Mouse (Mus musculus): ENCODE data around the gene Tube1. TPM values are rescaled to one million over a fixed set of nuclear protein-coding genes. Genes with fewer than 3 reads are reported as not detected.

Gene Tube1
- polyA plus RNA-seq, 1 experiment from 2014 or later = 24.9 TPM

DNA sequence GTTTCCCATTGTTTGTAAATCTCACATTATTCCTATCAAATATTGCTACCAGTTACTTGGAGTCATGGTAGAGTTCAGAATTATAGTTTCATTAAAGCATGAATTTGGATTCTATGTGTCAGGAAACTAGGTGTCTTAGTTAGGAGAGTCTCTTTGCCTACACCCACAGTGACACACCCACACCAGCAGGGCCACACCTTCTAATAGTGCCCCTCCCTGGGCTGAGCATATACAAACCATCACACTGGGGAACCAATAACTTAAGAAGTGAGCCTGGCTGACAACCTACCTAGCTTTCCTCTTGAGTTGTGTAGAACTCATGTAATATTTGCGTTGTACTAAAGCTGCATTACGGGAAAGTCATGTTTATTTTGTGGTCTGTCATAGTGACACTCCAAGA, 7.6 kb downstream of the Tube1 start:
- Histone ChIP-seq H3K4me1 (peaks cover 5% of the 10 kb centered on the region; the same call in 1 of the 2 replicates), H3K36me3 (peaks cover 94% of the 10 kb centered on the region), H3K27me3 (ENCODE audit: low read depth, poor library complexity, severe bottlenecking) (no peaks in the 10 kb centered on the region), H3K9me3 (replicated peaks) (no peaks in the 10 kb centered on the region), H3K27ac (replicated peaks) (no peak overlapping the region), H3K4me3 (no peak overlapping the region)
- no peak for DNase-seq (ENCODE audit: low spot score)
- 98% methylated on average over 2 of the region's 2 CpGs for WGBS

DNA sequence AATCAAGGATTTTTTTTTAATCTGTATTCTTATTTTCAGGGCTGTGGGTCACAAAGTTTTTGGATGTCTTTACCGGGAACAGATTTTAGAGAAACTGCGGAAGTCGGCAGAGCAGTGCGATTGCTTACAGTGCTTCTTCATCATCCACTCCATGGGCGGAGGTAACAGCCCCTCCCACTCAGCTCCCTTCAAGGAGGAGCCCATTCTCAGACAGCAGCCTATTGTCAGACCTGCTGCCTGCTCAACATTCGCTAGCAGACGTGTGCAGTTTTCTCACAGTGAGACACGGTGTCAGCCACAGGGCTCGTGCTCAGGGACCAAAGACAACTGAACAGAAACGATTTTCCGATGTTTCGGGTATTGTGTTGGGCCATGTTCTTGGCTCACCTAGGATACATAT, 8.4 kb downstream of the Tube1 start:
- DNase-seq (ENCODE audit: low spot score) = no peak
- Histone ChIP-seq H3K4me1 (no peaks in the 10 kb centered on the region), H3K36me3 (peaks cover 97% of the 10 kb centered on the region), H3K4me3 (no peak overlapping the region), H3K27ac (replicated peaks) (no peak overlapping the region), H3K9me3 (replicated peaks) (no peaks in the 10 kb centered on the region), H3K27me3 (ENCODE audit: low read depth, poor library complexity, severe bottlenecking) (no peaks in the 10 kb centered on the region)
- WGBS = 90% methylated on average over 12 of the region's 12 CpGs

DNA sequence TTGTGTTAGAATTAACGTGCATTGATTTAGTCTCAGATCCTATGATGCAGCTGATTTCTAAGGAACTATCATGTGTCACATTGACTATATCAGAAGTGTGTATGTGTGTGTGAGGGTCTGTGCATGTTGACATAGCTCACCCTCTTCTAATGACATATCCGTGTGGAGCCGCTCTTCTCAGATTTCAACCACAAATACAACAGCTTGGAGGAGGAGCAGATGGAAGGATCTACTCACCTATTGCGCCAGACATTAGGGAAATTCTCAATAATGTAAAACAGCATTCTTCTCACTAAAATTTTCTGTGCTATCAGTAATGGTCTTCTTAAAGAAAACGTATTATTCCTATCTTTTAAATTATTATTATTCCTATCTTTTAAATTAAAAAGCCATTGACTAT, 22.9 kb downstream of the Tube1 start:
- Histone ChIP-seq H3K4me3 (no peak overlapping the region), H3K4me1 (no peaks in the 10 kb centered on the region), H3K36me3 (peaks cover 9% of the 10 kb centered on the region; the same call in 1 of the 2 replicates), H3K9me3 (replicated peaks) (no peaks in the 10 kb centered on the region), H3K27ac (replicated peaks) (no peak overlapping the region), H3K27me3 (ENCODE audit: low read depth, poor library complexity, severe bottlenecking) (no peaks in the 10 kb centered on the region)
- WGBS = 93% methylated on average over 5 of the region's 5 CpGs
- no peak for DNase-seq (ENCODE audit: low spot score)

DNA sequence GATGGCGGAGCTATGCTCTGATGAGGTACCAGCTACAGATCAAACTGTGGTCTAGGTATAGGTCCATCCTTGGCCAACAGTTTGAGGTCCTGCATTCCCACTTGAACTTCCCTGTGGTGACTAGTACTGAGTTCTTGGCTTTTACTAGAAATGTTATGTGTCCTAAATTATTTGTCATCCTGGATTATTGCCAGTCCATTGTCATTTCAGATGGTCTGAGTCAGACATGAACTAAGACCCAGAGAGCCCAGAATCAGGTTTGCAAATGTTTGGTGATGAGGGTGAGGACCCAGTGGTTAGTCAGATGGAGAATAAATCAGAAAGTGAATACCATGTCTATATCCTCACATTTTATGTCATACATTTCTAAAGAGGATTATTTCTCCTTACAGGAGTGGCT, 23.5 kb downstream of the Tube1 start:
- no peaks in the 10 kb centered on the region for H3K27me3 ChIP-seq (ENCODE audit: low read depth, poor library complexity, severe bottlenecking)
- WGBS = 93% methylated on average over 1 of the region's 1 CpGs
- no peak overlapping the region for H3K4me3 ChIP-seq
- peaks cover 7% of the 10 kb centered on the region; the same call in 1 of the 2 replicates for H3K36me3 ChIP-seq
- no peak for DNase-seq (ENCODE audit: low spot score)
- H3K27ac ChIP-seq (replicated peaks) = no peak overlapping the region
- no peaks in the 10 kb centered on the region for H3K9me3 ChIP-seq (replicated peaks)
- H3K4me1 ChIP-seq = no peaks in the 10 kb centered on the region

DNA sequence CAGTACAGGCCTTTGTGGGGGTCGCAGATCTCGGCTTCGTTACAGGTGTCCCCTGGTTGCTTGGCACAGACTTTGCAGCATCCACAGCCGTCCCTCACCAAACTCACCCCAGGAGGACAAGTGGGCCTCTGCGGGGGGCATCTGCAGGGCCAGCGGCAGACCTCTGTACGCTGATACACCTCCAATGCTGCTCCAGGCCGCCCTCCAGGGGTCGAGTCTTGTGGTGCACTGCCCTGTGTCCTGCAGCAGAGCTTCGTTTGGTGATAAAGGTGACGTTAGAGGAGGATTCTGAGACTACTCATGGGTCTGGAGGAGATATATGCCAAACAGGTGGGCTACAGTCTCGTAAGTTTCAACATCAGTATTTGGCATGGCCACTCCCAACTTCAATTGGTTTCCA, 24.5 kb downstream of the Tube1 start:
- Histone ChIP-seq H3K27ac (replicated peaks) (no peak overlapping the region), H3K9me3 (replicated peaks) (no peaks in the 10 kb centered on the region), H3K36me3 (peaks cover 7% of the 10 kb centered on the region; the same call in 1 of the 2 replicates), H3K4me1 (peaks cover 6% of the 10 kb centered on the region; the same call in 1 of the 2 replicates), H3K4me3 (no peak overlapping the region), H3K27me3 (ENCODE audit: low read depth, poor library complexity, severe bottlenecking) (no peaks in the 10 kb centered on the region)
- WGBS = 54% methylated on average over 12 of the region's 12 CpGs
- no peak for DNase-seq (ENCODE audit: low spot score)

DNA sequence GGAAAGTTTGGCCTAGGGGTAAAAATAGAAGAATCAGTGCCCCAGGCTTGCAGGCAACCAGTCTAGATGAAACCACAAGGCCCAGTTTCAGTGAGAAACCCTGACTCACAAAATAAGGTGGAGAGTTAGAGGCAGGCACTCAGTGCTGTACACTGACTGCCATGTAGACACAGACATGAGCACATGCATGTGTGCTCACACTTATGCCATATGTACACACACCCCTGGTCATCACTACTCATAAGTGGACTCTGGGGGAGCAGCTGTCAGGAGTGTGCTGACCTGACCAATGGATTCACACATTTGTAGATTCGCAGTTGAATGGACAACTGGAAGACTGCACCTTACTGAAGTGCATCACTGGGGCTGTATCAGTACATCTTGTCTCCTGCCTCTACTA, 27.6 kb downstream of the Tube1 start:
- 88% methylated on average over 1 of the region's 1 CpGs for WGBS
- no peaks in the 10 kb centered on the region for H3K27me3 ChIP-seq (ENCODE audit: low read depth, poor library complexity, severe bottlenecking)
- no peak overlapping the region for H3K4me3 ChIP-seq
- DNase-seq (ENCODE audit: low spot score) = no peak
- H3K36me3 ChIP-seq = no peaks in the 10 kb centered on the region
- no peak overlapping the region for H3K27ac ChIP-seq (replicated peaks)
- H3K4me1 ChIP-seq = peaks cover 17% of the 10 kb centered on the region
- H3K9me3 ChIP-seq (replicated peaks) = no peaks in the 10 kb centered on the region

DNA sequence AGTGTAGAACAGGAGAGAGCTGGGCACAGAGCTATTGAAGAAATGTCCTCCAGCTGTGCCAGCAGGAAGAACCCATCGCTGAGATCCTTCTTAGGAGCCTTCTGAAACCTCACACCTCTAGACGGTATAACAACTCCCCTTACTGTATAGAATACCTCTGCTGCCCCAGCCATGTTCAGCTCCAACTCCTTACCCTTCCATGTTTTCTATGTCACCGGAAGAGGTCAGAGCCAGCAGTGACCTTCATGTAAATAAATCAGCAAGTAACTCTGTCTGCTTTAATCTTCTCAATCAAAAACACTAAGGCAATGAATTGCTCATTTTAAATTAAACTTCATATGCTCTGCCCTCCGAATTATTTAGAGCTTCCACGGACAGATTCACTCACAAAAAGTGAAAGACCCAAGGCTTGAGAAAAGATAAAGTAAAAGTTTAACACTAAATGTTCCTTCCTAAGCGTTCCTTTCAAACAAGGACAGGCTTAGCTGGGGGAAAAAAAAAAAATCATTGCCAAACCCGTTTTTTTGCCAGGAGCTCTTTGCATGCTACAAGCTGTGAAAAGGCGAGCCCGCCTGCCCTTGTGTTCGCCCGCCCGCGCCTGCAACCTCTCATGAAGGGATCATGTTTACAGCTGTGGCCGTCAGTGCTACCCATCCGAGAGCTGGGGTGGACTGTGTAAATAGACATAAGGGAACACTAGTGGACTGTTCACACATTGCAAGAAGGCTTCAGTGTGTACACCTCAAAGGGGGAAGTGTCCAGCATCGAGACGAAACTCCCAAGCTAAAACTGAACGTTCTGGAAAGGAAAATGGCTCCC, 29.1 kb downstream of the Tube1 start:
- WGBS = 60% methylated on average over 18 of the region's 18 CpGs
- no peak overlapping the region for H3K4me3 ChIP-seq
- H3K27me3 ChIP-seq (ENCODE audit: low read depth, poor library complexity, severe bottlenecking) = no peaks in the 10 kb centered on the region
- H3K4me1 ChIP-seq = peaks cover 19% of the 10 kb centered on the region
- no peaks in the 10 kb centered on the region for H3K9me3 ChIP-seq (replicated peaks)
- DNase-seq (ENCODE audit: low spot score) = no peak
- no peak overlapping the region for H3K27ac ChIP-seq (replicated peaks)
- H3K36me3 ChIP-seq = no peaks in the 10 kb centered on the region

DNA sequence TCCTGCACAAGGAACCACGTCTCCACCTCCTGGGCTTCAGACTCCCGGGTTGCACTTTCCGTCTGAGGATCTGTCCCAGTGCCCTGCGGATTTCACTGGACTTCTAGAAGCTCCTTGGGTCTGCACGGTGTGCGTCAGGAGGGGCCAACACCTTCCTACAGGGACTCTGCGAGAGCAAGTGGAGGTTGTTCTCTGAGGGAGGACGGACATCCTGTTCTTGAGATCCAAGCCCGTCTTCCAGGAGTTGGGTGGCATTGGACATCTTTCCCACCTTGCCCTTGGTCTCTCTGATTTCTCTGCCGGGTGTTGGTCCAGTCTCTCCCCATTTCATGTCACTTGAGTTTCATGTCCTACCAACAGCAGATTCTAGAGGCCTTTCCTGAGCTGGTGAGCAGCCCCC, 29.9 kb downstream of the Tube1 start, which contains the start of gene Ccn6:
TSS of gene Ccn6 (minus strand) at position 101 of the 400 bp plus-strand sequence.
- H3K4me3 ChIP-seq = no peak within 1 kb of the TSS
- H3K9me3 ChIP-seq (replicated peaks) = no peaks in the 10 kb centered on the region
- WGBS = 93% methylated on average over 10 of the region's 10 CpGs
- no peak within 1 kb of the TSS for H3K27ac ChIP-seq (replicated peaks)
- H3K36me3 ChIP-seq = no peaks in the 10 kb centered on the region
- no peak for DNase-seq (ENCODE audit: low spot score)
- H3K27me3 ChIP-seq (ENCODE audit: low read depth, poor library complexity, severe bottlenecking) = peaks cover 6% of the 10 kb centered on the region
- peaks cover 19% of the 10 kb centered on the region for H3K4me1 ChIP-seq

DNA sequence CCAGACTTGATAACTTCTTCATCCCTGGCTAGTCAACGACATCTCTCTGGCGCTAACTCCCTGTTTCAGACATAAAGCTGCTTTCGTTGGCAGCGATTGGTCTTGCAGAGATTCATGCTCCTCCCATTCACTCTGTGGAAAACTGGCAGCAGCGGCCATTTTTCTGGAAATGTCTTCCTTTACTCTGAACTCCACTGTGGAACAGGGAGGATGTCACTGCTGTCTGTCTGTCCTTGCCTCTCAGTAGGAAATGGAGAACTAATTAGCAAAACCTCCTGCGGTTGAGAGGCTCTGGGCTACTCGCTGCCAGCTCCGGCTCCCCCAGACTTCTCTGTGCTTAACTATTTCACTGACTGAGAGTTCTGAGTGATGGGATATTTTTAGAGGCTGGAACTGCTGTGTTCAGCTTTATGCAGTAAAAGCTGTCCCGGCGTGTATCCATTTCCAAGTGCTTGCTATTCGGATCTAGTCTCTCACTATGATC, 31.9 kb downstream of the Tube1 start:
- DNase-seq (ENCODE audit: low spot score) = peak; percentile 32

DNA sequence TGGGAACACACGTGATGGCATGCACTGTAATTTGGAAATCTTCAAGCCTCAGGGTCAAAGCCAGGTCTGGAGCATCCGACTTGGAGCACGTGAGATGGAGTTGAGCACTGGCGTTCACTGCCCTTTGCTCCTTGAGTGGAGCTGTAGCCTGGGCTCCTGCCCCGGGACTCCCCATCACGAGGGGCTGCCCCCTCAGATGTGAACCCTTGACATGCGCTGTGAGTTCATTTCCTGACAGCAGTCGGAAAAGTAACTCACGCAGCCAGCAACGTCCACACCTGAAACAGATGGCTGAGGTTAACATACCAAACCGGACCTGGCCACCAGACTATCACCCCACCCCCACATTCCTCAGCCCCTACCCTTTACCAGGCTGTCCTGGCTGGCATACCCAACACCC, 33.8 kb downstream of the Tube1 start:
- Histone ChIP-seq H3K4me3 (no peak overlapping the region), H3K4me1 (peaks cover 37% of the 10 kb centered on the region), H3K27ac (replicated peaks) (no peak overlapping the region), H3K27me3 (ENCODE audit: low read depth, poor library complexity, severe bottlenecking) (peaks cover 19% of the 10 kb centered on the region), H3K36me3 (no peaks in the 10 kb centered on the region), H3K9me3 (replicated peaks) (no peaks in the 10 kb centered on the region)
- WGBS = 85% methylated on average over 11 of the region's 11 CpGs
- DNase-seq (ENCODE audit: low spot score) = no peak

More for the DNA sequence above, 31.9 kb downstream of the Tube1 start:
- H3K36me3 ChIP-seq = no peaks in the 10 kb centered on the region
- 36% methylated on average over 11 of the region's 11 CpGs for WGBS
- no peaks in the 10 kb centered on the region for H3K9me3 ChIP-seq (replicated peaks)
- H3K4me1 ChIP-seq = peaks cover 26% of the 10 kb centered on the region
- H3K27ac ChIP-seq (replicated peaks) = peak overlapping the region; percentile 4; the same call in 1 of the 2 replicates
- H3K27me3 ChIP-seq (ENCODE audit: low read depth, poor library complexity, severe bottlenecking) = peaks cover 19% of the 10 kb centered on the region
- H3K4me3 ChIP-seq = peak overlapping the region; percentile 26; the same call in 1 of the 2 replicates

DNA sequence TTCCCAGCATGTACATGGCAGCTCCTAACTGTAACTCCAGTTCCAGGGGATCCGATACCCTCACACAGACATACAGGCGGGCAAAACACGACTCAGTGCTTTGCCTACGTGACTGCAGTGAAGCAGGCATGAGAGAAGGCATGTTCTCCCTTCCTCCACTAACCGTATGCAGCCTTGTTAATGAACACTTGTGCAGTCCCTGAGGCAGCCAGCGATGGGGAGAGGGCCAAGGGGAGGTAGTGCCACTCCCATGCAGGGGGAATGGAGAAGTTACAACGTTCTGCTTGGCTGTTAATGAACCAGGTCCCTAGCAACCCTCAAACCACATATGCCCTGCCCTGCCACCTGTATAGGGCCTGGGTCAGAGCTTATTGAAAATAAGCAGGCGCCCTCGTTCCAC, 35.9 kb downstream of the Tube1 start:
- 55% methylated on average over 9 of the region's 9 CpGs for WGBS
- no peak for DNase-seq (ENCODE audit: low spot score)
- no peaks in the 10 kb centered on the region for H3K9me3 ChIP-seq (replicated peaks)
- peaks cover 19% of the 10 kb centered on the region for H3K27me3 ChIP-seq (ENCODE audit: low read depth, poor library complexity, severe bottlenecking)
- no peak overlapping the region for H3K27ac ChIP-seq (replicated peaks)
- H3K4me3 ChIP-seq = no peak overlapping the region
- peaks cover 44% of the 10 kb centered on the region for H3K4me1 ChIP-seq
- H3K36me3 ChIP-seq = no peaks in the 10 kb centered on the region

DNA sequence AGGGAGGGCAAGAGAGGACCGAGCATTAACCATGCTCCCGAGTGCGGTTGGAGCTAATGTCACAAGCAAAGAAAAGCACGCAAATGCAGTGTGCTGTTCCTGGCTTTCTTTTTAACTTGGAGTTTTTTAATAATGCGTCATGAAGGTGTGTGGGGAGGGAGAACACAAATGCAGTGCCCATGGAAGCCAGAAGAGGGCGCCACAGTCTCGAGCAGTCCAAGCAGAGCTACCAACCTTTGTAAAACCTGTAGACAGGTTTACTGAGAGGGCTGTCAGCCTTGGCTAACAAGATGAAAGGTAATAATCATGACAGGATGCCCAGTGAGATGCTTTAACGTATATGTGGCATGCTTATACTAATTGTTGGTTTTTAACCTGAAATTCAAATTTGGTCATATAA, 36.4 kb downstream of the Tube1 start:
- no peaks in the 10 kb centered on the region for H3K36me3 ChIP-seq
- peaks cover 19% of the 10 kb centered on the region for H3K27me3 ChIP-seq (ENCODE audit: low read depth, poor library complexity, severe bottlenecking)
- H3K27ac ChIP-seq (replicated peaks) = no peak overlapping the region
- no peaks in the 10 kb centered on the region for H3K9me3 ChIP-seq (replicated peaks)
- peak; percentile 66 for DNase-seq (ENCODE audit: low spot score)
- no peak overlapping the region for H3K4me3 ChIP-seq
- 14% methylated on average over 8 of the region's 8 CpGs for WGBS
- H3K4me1 ChIP-seq = peaks cover 49% of the 10 kb centered on the region

DNA sequence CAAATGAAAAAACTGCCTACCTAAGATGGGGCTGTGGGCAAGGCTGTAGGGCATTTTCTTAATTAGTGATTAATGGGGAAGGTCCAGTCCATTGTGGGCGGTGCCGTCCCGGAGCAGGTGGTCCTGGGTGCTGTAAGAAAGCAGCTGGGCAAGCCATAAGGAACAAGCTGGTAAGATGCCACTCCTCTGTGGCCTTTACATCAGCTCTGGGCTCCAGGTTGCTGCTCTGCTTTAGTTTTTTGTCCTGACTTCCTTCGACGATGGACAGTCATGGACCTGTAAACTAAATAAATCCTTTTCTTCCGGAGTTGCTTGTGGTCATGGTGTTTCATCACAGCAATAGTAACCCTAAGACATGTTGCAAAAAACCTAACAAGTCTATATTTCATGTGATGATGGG, 36.9 kb downstream of the Tube1 start:
- peaks cover 19% of the 10 kb centered on the region for H3K27me3 ChIP-seq (ENCODE audit: low read depth, poor library complexity, severe bottlenecking)
- peaks cover 45% of the 10 kb centered on the region for H3K4me1 ChIP-seq
- 0 out of 2 replicates have a peak overlapping the region, but pooled peaks have one; percentile 0 for H3K27ac ChIP-seq (replicated peaks)
- no peaks in the 10 kb centered on the region for H3K36me3 ChIP-seq
- H3K4me3 ChIP-seq = peak overlapping the region; percentile 57
- 13% methylated on average over 6 of the region's 6 CpGs for WGBS
- no peak for DNase-seq (ENCODE audit: low spot score)
- no peaks in the 10 kb centered on the region for H3K9me3 ChIP-seq (replicated peaks)

Data from midbrain, embryonic 10.5 days (tissue).